Mouse (Mus musculus) gastrocnemius, adult 18-20 months (tissue): ENCODE measurements around the gene Sapcd1. TPM values are rescaled to one million over a fixed set of nuclear protein-coding genes. Genes with fewer than 3 reads are reported as not detected.

Experiments used
- DNase-seq: peaks from one replicate; pipeline ENCODE4 v3.0.0; 2021; ENCODE audit warnings: low spot score
- total RNA-seq, 2 experiments: library from RNA; stranded (reverse); gene quantifications; 2 replicates each; pipeline ENCODE4 v1.2.3; 2021

Gene Sapcd1
- total RNA-seq, 2 experiments from 2014 or later, result not detected

- no peak for DNase-seq
Measured at GRCm38 (mm10) chr17:34982328-34982727, 45.5 kb downstream of the Sapcd1 start.

GRCm38 (mm10) chr17:34981690-34982180, 46.1 kb downstream of the Sapcd1 start, which contains the start of gene Lsm2:
Lsm2 (plus strand) TSS chr17:34981862.
- DNase-seq, result peak; percentile 92

- DNase-seq, result peak; percentile 60
Measured at GRCm38 (mm10) chr17:34980655-34981054, 47.2 kb downstream of the Sapcd1 start.

GRCm38 (mm10) chr17:34979631-34980030, 48.2 kb downstream of the Sapcd1 start:
- no peak for DNase-seq

GRCm38 (mm10) chr17:34978239-34978638, 49.6 kb downstream of the Sapcd1 start:
- DNase-seq, result no peak

DNA sequence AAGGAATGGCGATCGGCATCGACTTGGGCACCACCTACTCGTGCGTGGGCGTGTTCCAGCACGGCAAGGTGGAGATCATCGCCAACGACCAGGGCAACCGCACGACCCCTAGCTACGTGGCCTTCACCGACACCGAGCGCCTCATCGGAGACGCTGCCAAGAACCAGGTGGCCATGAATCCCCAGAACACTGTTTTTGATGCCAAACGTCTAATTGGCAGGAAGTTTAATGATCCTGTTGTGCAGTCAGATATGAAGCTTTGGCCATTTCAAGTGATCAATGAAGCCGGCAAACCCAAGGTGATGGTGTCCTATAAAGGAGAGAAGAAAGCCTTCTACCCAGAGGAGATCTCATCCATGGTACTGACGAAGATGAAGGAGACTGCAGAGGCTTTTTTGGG, 50.8 kb downstream of the Sapcd1 start:
- DNase-seq, result no peak

Other genes with a start within 250 kb of the Sapcd1 start
- under 1 TPM in 1 of 2 experiments, not detected in 1; 0.21 TPM for gene Cyp21a1, start 223.5 kb downstream of the Sapcd1 start, total RNA-seq
- 1 to 10 TPM; 6.6 to 7.6 TPM for gene Stk19, start 191.1 kb downstream of the Sapcd1 start, total RNA-seq
- gene Dxo, start 191.0 kb downstream of the Sapcd1 start, total RNA-seq, result 1 to 10 TPM; 8.3 to 8.8 TPM
- gene Skiv2l, start 177.8 kb downstream of the Sapcd1 start, total RNA-seq, result 10 to 100 TPM; 20.8 to 21.3 TPM
- 10 to 100 TPM in 1 of 2 experiments, 1 to 10 TPM in 1; 9.0 to 12.0 TPM for gene Nelfe, start 177.6 kb downstream of the Sapcd1 start, total RNA-seq
- gene Cfb, start 165.5 kb downstream of the Sapcd1 start, total RNA-seq, result 1 to 10 TPM; 2.9 to 6.9 TPM
- 1 to 10 TPM; 5.9 to 6.9 TPM for gene Zbtb12, start 148.5 kb downstream of the Sapcd1 start, total RNA-seq
- gene Gm20547, start 146.0 kb downstream of the Sapcd1 start, total RNA-seq, result not detected
- 1 to 10 TPM; 1.5 to 1.6 TPM for gene C2, start 129.8 kb downstream of the Sapcd1 start, total RNA-seq
- gene Ehmt2, start 129.5 kb downstream of the Sapcd1 start, total RNA-seq, result 10 to 100 TPM; 26.7 to 29.5 TPM
- not detected for gene Slc44a4, start 113.5 kb downstream of the Sapcd1 start, total RNA-seq
- 10 to 100 TPM in 1 of 2 experiments, 1 to 10 TPM in 1; 9.1 to 10.2 TPM for gene Neu1, start 96.8 kb downstream of the Sapcd1 start, total RNA-seq
- 10 to 100 TPM; 11.4 to 94.8 TPM for gene Hspa1b, start 68.8 kb downstream of the Sapcd1 start, total RNA-seq
- gene Gm20481, start 58.1 kb downstream of the Sapcd1 start, total RNA-seq, result not detected
- 10 to 100 TPM; 16.6 to 99.8 TPM for gene Hspa1a, start 55.9 kb downstream of the Sapcd1 start, total RNA-seq
- 10 to 100 TPM; 31.8 to 33.6 TPM for gene Hspa1l, start 55.3 kb downstream of the Sapcd1 start, total RNA-seq
- gene Lsm2, start 46.2 kb downstream of the Sapcd1 start, total RNA-seq, result 10 to 100 TPM; 14.0 to 17.1 TPM
- gene Vars, start 27.0 kb downstream of the Sapcd1 start, total RNA-seq, result 10 to 100 TPM; 38.2 TPM
- 10 to 100 TPM; 13.2 to 16.8 TPM for gene Vwa7, start 11.4 kb downstream of the Sapcd1 start, total RNA-seq
- gene Msh5, start 18.7 kb upstream of the Sapcd1 start, total RNA-seq, result under 1 TPM in 1 of 2 experiments, not detected in 1; 0.28 TPM
- gene Clic1, start 21.9 kb upstream of the Sapcd1 start, total RNA-seq, result 10 to 100 TPM in 1 of 2 experiments, 1 to 10 TPM in 1; 7.5 to 11.6 TPM
- 1 to 10 TPM; 4.5 to 8.7 TPM for gene Ddah2, start 31.0 kb upstream of the Sapcd1 start, total RNA-seq
- not detected for gene Ly6g6c, start 37.4 kb upstream of the Sapcd1 start, total RNA-seq
- gene Mpig6b, start 38.2 kb upstream of the Sapcd1 start, total RNA-seq, result not detected
- gene Ly6g6e, start 48.9 kb upstream of the Sapcd1 start, total RNA-seq, result not detected
- 1 to 10 TPM in 1 of 2 experiments, not detected in 1; 3.0 TPM for gene Ly6g6d, start 50.0 kb upstream of the Sapcd1 start, total RNA-seq
- not detected for gene Ly6g6f, start 57.6 kb upstream of the Sapcd1 start, total RNA-seq
- gene Abhd16a, start 61.2 kb upstream of the Sapcd1 start, total RNA-seq, result 10 to 100 TPM; 85.3 to 87.7 TPM
- not detected for gene Ly6g5c, start 80.3 kb upstream of the Sapcd1 start, total RNA-seq
- not detected for gene Ly6g5b, start 87.4 kb upstream of the Sapcd1 start, total RNA-seq
- gene Gpank1, start 93.4 kb upstream of the Sapcd1 start, total RNA-seq, result 1 to 10 TPM; 8.7 to 9.0 TPM
- 100 to 1,000 TPM; 176 to 183 TPM for gene Csnk2b, start 94.0 kb upstream of the Sapcd1 start, total RNA-seq
- gene D17H6S53E, start 98.4 kb upstream of the Sapcd1 start, total RNA-seq, result 10 to 100 TPM; 12.6 to 16.6 TPM
- not detected for gene Apom, start 104.0 kb upstream of the Sapcd1 start, total RNA-seq
- gene Bag6, start 107.2 kb upstream of the Sapcd1 start, total RNA-seq, result 100 to 1,000 TPM; 233 to 265 TPM
- gene Prrc2a, start 136.9 kb upstream of the Sapcd1 start, total RNA-seq, result 100 to 1,000 TPM; 102 to 111 TPM
- gene Aif1, start 148.1 kb upstream of the Sapcd1 start, total RNA-seq, result 1 to 10 TPM in 1 of 2 experiments, under 1 TPM in 1; 0.84 to 1.1 TPM
- gene Lst1, start 160.4 kb upstream of the Sapcd1 start, total RNA-seq, result 1 to 10 TPM in 1 of 2 experiments, not detected in 1; 1.1 TPM
- under 1 TPM in 1 of 2 experiments, not detected in 1; 0.38 TPM for gene Ltb, start 166.4 kb upstream of the Sapcd1 start, total RNA-seq
- not detected for gene Tnf, start 174.0 kb upstream of the Sapcd1 start, total RNA-seq
- under 1 TPM; 0.43 to 0.48 TPM for gene Lta, start 177.3 kb upstream of the Sapcd1 start, total RNA-seq
- gene Gm16181, start 192.8 kb upstream of the Sapcd1 start, total RNA-seq, result not detected
- gene Atp6v1g2, start 205.6 kb upstream of the Sapcd1 start, total RNA-seq, result 1 to 10 TPM; 1.1 to 1.8 TPM
- 1 to 10 TPM; 7.0 to 7.2 TPM for gene Nfkbil1, start 207.8 kb upstream of the Sapcd1 start, total RNA-seq
- gene Ddx39b, start 213.7 kb upstream of the Sapcd1 start, total RNA-seq, result 10 to 100 TPM; 83.5 to 83.8 TPM
- gene H2-D1, start 234.7 kb upstream of the Sapcd1 start, total RNA-seq, result 10 to 100 TPM; 36.3 to 59.0 TPM